Mouse (Mus musculus) forebrain, embryonic 15.5 days (tissue): ENCODE measurements at regions not wholly inside any gene's neighbourhood (a gene's known extent, or its start where the extent isn't known, plus 50 kb on each side); places are given as distances from the start of the nearest gene placed in this dataset.

Source experiments
- ATAC-seq: fragments of 200-750 bp; cut with Nextera tagmentation; replicated peaks from 2 replicates; pipeline ENCODE4 v1.8.0; 2017; ENCODE audit warnings: mild to moderate bottlenecking, moderate TSS enrichment, moderate library complexity
- H3K27ac ChIP-seq: fragments of 300-500 bp; sonication (generic); replicated peaks from 2 replicates; pipeline ENCODE4 v1.5.1; 2015; ENCODE audit warnings: mild to moderate bottlenecking, inconsistent platforms
- H3K27me3 ChIP-seq: fragments of 300-500 bp; sonication (generic); 2 replicates; pipeline ENCODE4 v1.6.1; 2015; ENCODE audit warnings: inconsistent platforms
- H3K36me3 ChIP-seq: fragments of 300-500 bp; sonication (generic); 2 replicates; pipeline ENCODE4 v1.6.1; 2015; ENCODE audit warnings: mild to moderate bottlenecking, inconsistent platforms
- H3K4me1 ChIP-seq: fragments of 300-500 bp; sonication (generic); 2 replicates; pipeline ENCODE4 v1.6.1; 2015; ENCODE audit warnings: inconsistent platforms
- H3K4me2 ChIP-seq: fragments of 300-500 bp; sonication (generic); replicated peaks from 2 replicates; pipeline ENCODE4 v1.6.1; 2015; ENCODE audit warnings: mild to moderate bottlenecking, inconsistent platforms
- H3K4me3 ChIP-seq: fragments of 300-500 bp; sonication (generic); 2 replicates; pipeline ENCODE4 v1.5.1; 2015; ENCODE audit warnings: mild to moderate bottlenecking, inconsistent platforms
- H3K9ac ChIP-seq: fragments of 300-500 bp; sonication (generic); replicated peaks from 2 replicates; pipeline ENCODE4 v1.6.1; 2015; ENCODE audit warnings: mild to moderate bottlenecking, inconsistent platforms
- H3K9me3 ChIP-seq: fragments of 300-500 bp; sonication (generic); 2 replicates; pipeline ENCODE4 v1.6.1; 2016; ENCODE audit warnings: inconsistent platforms
- WGBS: fragments of 180-500 bp; shearing (Covaris S2); methylation state at CpG from one replicate; pipeline ENCODE4 v1.1.7; 2015; ENCODE audit warnings: mixed read lengths; 5-methylcytosine and 5-hydroxymethylcytosine counted together

GRCm38 (mm10) chr10:37270236-37271000 lies 131.7 kb upstream of the Marcks start:
- ATAC-seq = no peak
- no peaks in the 10 kb centered on the region for H3K27me3 ChIP-seq
- 81% methylated on average over 10 of the region's 10 CpGs for WGBS
- H3K4me2 ChIP-seq = no peak overlapping the region
- H3K9me3 ChIP-seq = no peaks in the 10 kb centered on the region
- no peaks in the 10 kb centered on the region for H3K36me3 ChIP-seq
- no peaks in the 10 kb centered on the region; the same call in 1 of the 2 replicates for H3K4me1 ChIP-seq
- no peak overlapping the region for H3K27ac ChIP-seq
- no peak overlapping the region for H3K9ac ChIP-seq
- H3K4me3 ChIP-seq = no peak overlapping the region

GRCm38 (mm10) chr10:37266909-37267308 lies 128.2 kb upstream of the Marcks start:
- no peaks in the 10 kb centered on the region; the same call in 1 of the 2 replicates for H3K4me1 ChIP-seq
- no peak overlapping the region for H3K27ac ChIP-seq
- no peak overlapping the region for H3K4me2 ChIP-seq
- H3K4me3 ChIP-seq = no peak overlapping the region
- no peaks in the 10 kb centered on the region for H3K27me3 ChIP-seq
- H3K9ac ChIP-seq = no peak overlapping the region
- H3K36me3 ChIP-seq = no peaks in the 10 kb centered on the region
- no peaks in the 10 kb centered on the region for H3K9me3 ChIP-seq
- WGBS = 62% methylated on average over 1 of the region's 1 CpGs
- ATAC-seq = no peak

- no peaks in the 10 kb centered on the region for H3K9me3 ChIP-seq
- H3K27ac ChIP-seq = no peak overlapping the region
- no peak overlapping the region for H3K9ac ChIP-seq
- H3K36me3 ChIP-seq = no peaks in the 10 kb centered on the region
- no peaks in the 10 kb centered on the region for H3K27me3 ChIP-seq
- H3K4me3 ChIP-seq = no peak overlapping the region
- no peaks in the 10 kb centered on the region for H3K4me1 ChIP-seq
- ATAC-seq = no peak
- WGBS = 84% methylated on average over 8 of the region's 8 CpGs
- H3K4me2 ChIP-seq = no peak overlapping the region
Observed at GRCm38 (mm10) chr10:37260791-37261488, 122.2 kb upstream of the Marcks start.

- H3K36me3 ChIP-seq = no peaks in the 10 kb centered on the region
- H3K9me3 ChIP-seq = no peaks in the 10 kb centered on the region
- no peak overlapping the region for H3K4me2 ChIP-seq
- H3K27ac ChIP-seq = no peak overlapping the region
- no peak for ATAC-seq
- no peaks in the 10 kb centered on the region for H3K4me1 ChIP-seq
- no peak overlapping the region for H3K9ac ChIP-seq
- no peak overlapping the region for H3K4me3 ChIP-seq
- no peaks in the 10 kb centered on the region for H3K27me3 ChIP-seq
- WGBS = 90% methylated on average over 3 of the region's 3 CpGs
Observed at GRCm38 (mm10) chr10:37259186-37259585, 120.5 kb upstream of the Marcks start.

- H3K4me2 ChIP-seq = no peak overlapping the region
- no peaks in the 10 kb centered on the region for H3K4me1 ChIP-seq
- H3K27ac ChIP-seq = no peak overlapping the region
- H3K27me3 ChIP-seq = no peaks in the 10 kb centered on the region
- 80% methylated on average over 6 of the region's 6 CpGs for WGBS
- no peak overlapping the region for H3K9ac ChIP-seq
- no peaks in the 10 kb centered on the region for H3K36me3 ChIP-seq
- no peak for ATAC-seq
- no peak overlapping the region for H3K4me3 ChIP-seq
- no peaks in the 10 kb centered on the region for H3K9me3 ChIP-seq
Observed at GRCm38 (mm10) chr10:37257544-37257943, 118.8 kb upstream of the Marcks start.

- no peaks in the 10 kb centered on the region for H3K9me3 ChIP-seq
- H3K9ac ChIP-seq = no peak overlapping the region
- peaks cover 10% of the 10 kb centered on the region for H3K4me1 ChIP-seq
- H3K27ac ChIP-seq = 0 out of 2 replicates have a peak overlapping the region, but pooled peaks have one; percentile 12
- peak; percentile 71 for ATAC-seq
- no peaks in the 10 kb centered on the region for H3K27me3 ChIP-seq
- H3K4me3 ChIP-seq = no peak overlapping the region
- H3K36me3 ChIP-seq = no peaks in the 10 kb centered on the region
- H3K4me2 ChIP-seq = no peak overlapping the region
- WGBS = 25% methylated on average over 6 of the region's 6 CpGs
Observed at GRCm38 (mm10) chr10:37250934-37251521, 112.3 kb upstream of the Marcks start.

GRCm38 (mm10) chr10:37250157-37250556 lies 111.4 kb upstream of the Marcks start:
- H3K4me1 ChIP-seq = peaks cover 10% of the 10 kb centered on the region
- H3K27ac ChIP-seq = no peak overlapping the region
- H3K9ac ChIP-seq = no peak overlapping the region
- H3K4me2 ChIP-seq = no peak overlapping the region
- ATAC-seq = no peak
- H3K9me3 ChIP-seq = no peaks in the 10 kb centered on the region
- H3K36me3 ChIP-seq = no peaks in the 10 kb centered on the region
- 74% methylated on average over 2 of the region's 2 CpGs for WGBS
- no peaks in the 10 kb centered on the region for H3K27me3 ChIP-seq
- H3K4me3 ChIP-seq = no peak overlapping the region

GRCm38 (mm10) chr10:37249511-37249910 lies 110.8 kb upstream of the Marcks start:
- 81% methylated on average over 4 of the region's 4 CpGs for WGBS
- Histone ChIP-seq H3K4me1 (peaks cover 10% of the 10 kb centered on the region), H3K9ac (no peak overlapping the region), H3K4me2 (no peak overlapping the region), H3K9me3 (no peaks in the 10 kb centered on the region), H3K36me3 (no peaks in the 10 kb centered on the region), H3K27ac (no peak overlapping the region), H3K4me3 (no peak overlapping the region), H3K27me3 (no peaks in the 10 kb centered on the region)
- no peak for ATAC-seq

GRCm38 (mm10) chr10:37247121-37247520 lies 108.4 kb upstream of the Marcks start:
- Histone ChIP-seq H3K9ac (no peak overlapping the region), H3K27ac (no peak overlapping the region), H3K27me3 (no peaks in the 10 kb centered on the region), H3K4me3 (no peak overlapping the region), H3K9me3 (no peaks in the 10 kb centered on the region), H3K4me2 (no peak overlapping the region), H3K36me3 (no peaks in the 10 kb centered on the region), H3K4me1 (peaks cover 10% of the 10 kb centered on the region)
- no peak for ATAC-seq

- Histone ChIP-seq H3K36me3 (no peaks in the 10 kb centered on the region), H3K9ac (no peak overlapping the region), H3K4me2 (no peak overlapping the region), H3K27me3 (no peaks in the 10 kb centered on the region), H3K27ac (no peak overlapping the region), H3K4me1 (no peaks in the 10 kb centered on the region), H3K4me3 (no peak overlapping the region), H3K9me3 (no peaks in the 10 kb centered on the region)
- no peak for ATAC-seq
- WGBS = 88% methylated on average over 2 of the region's 2 CpGs
Observed at GRCm38 (mm10) chr10:37243136-37243535, 104.4 kb upstream of the Marcks start.

- Histone ChIP-seq H3K4me3 (no peak overlapping the region), H3K4me1 (no peaks in the 10 kb centered on the region), H3K27ac (no peak overlapping the region), H3K9ac (no peak overlapping the region), H3K27me3 (no peaks in the 10 kb centered on the region), H3K36me3 (no peaks in the 10 kb centered on the region), H3K9me3 (no peaks in the 10 kb centered on the region), H3K4me2 (no peak overlapping the region)
- WGBS = 46% methylated on average over 4 of the region's 4 CpGs
- no peak for ATAC-seq
Observed at GRCm38 (mm10) chr10:37241821-37242263, 103.1 kb upstream of the Marcks start.

- Histone ChIP-seq H3K4me2 (no peak overlapping the region), H3K9me3 (no peaks in the 10 kb centered on the region), H3K9ac (no peak overlapping the region), H3K27me3 (no peaks in the 10 kb centered on the region), H3K36me3 (no peaks in the 10 kb centered on the region), H3K4me3 (no peak overlapping the region), H3K27ac (no peak overlapping the region), H3K4me1 (no peaks in the 10 kb centered on the region)
- 52% methylated on average over 4 of the region's 4 CpGs for WGBS
- ATAC-seq = no peak
Observed at GRCm38 (mm10) chr10:37240634-37241033, 101.9 kb upstream of the Marcks start.
